Mouse (Mus musculus) layer of hippocampus, postnatal 25 days (tissue): Measurements from ENCODE around the gene Gm30191. TPM values are rescaled to one million over a fixed set of nuclear protein-coding genes. Genes with fewer than 3 reads are reported as not detected.
"Not testable (repeated sequence)": the region's sequence is repeated elsewhere in the genome, so short reads cannot be mapped to it uniquely, and the experiment has no call there.

Experiments
- DNase-seq, 2 experiments: peaks; one replicate each; pipeline ENCODE4 v3.0.0; 2022; ENCODE audit warnings: mixed read lengths in 2 of 2, low spot score in 1 of 2; ENCODE audit errors: extremely low spot score in 1 of 2
- total RNA-seq, 2 experiments: library from RNA; stranded (reverse); gene quantifications; 2 replicates each; pipeline ENCODE4 v1.2.3; 2021

Gene Gm30191
- total RNA-seq, 2 experiments from 2014 or later: not detected

DNA sequence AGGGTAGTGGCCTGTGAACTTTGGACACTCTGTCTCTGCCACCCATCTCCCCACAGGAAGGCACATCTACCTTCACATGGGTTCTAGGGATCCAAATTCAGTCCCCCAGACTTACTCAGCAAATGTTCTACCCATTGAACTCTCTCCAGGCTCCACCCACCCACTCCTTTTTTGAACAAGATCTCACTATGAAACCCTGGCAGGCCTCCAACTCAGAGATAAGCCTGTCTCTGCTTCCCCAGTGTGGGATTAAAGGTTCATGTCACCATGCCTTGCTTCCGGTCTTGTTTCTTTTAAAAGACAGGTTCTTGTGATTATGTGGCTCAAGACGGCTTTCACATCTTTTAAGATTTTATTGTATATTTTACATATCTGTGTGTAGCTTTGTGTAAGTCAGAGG, 38.2 kb downstream of the Gm30191 start:
- no peak for DNase-seq

DNA sequence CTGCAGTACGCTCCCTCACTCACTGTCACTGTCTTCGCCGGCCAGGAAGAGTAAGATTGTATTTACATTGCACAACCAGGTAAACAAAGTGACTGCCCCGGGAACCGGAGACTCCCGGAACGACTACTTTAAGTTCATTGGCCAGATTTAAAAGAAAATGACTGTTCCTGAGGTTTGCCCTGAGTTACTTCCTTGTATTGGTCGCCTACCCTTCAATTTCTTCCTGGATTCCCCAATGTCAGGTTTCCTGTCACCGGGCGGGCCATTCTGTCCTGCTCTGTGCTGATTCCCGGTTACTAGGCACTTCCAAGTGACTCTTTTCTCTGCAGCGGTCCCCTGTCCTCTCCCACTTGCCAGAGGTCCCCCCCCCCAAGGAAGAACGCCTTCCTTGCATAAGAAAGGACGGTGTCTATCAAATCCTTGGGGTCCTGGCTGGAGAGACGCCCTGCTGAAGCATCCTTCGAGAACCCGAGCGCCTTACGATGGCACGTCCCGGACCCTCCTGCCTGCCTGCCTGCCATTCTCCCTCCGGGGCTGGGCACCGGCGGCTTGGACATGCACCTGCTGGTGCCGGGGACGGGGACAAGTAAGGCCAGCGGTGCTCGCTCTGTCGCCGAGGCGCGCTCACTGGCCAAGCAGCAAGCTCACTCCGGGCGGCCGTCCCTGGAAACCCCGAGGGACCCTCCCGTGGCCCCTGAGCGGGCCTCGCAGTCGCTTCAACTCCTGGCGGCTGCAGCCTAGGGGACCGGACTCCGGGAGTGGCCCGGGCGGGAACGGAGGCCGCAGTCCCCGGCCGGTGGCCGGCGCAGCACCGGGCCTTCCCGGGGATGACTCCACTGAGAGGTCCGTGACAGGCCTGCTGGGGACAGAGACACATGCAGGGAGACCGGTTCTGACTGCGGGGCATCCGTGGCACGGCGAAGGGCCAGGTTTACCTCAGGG, 39.8 kb downstream of the Gm30191 start:
- no peak for DNase-seq

- DNase-seq: peak; percentile 97 to 99
Measured at GRCm38 (mm10) chr4:134287168-134287564, 40.4 kb downstream of the Gm30191 start.

GRCm38 (mm10) chr4:134287575-134288025, 40.9 kb downstream of the Gm30191 start, which contains the start of gene Pdik1l:
Gene Pdik1l (minus strand): TSS chr4:134287895.
- DNase-seq: peak in 1 of 2 experiments; percentile 60

- no peak for DNase-seq
Measured at GRCm38 (mm10) chr4:134288397-134289256, 41.9 kb downstream of the Gm30191 start.

DNA sequence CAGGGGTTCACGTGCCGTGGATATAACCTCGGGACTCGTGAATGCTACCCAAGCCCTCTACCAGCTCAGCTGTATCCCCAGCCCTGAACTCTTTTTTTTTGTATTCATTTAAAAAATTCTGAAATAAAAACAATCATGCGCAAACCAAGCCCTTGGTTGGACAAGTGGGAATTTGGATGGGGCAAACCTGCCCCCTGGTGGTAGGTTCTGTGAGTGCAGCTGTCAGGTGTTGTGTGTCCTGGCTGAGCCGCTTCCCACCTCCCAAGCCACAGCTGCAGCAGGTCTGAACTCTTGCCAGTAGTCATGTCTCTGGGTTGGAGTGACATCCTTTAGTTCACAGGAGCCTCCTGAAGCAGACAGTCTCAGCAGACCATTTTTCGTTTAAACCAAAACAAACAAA, 45.3 kb downstream of the Gm30191 start:
- DNase-seq: peak; percentile 68 to 86

DNA sequence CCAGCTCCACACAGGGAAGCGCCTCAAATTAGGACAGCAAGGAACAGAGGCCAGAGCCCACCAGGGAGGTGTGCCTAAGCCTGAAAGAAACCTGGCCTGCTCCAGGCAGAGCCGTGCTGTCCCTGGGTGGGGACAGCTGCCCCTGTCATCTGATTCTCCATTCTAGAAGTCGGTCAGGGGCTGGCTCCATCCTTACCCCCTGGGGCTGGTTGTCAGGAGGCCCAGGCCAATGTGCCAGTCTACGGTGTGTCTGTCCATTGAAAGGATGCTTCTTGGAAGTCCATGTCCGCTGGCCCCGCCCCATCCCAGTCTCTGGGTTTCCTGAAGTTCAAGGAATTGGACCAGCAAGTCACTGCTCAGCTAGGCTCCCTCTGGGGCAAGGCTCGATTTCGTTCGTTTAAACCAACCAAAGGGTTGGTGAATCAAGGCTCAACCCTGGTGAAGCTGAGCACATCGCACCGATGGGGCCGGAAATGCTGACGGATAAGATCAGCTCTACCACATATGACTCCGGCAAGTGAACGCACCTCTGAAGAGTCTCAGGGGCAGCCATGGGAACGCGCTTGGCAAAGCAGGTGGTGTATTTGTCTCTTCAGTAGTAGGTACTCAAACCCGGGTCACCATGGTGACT, 46.4 kb downstream of the Gm30191 start:
- DNase-seq: no peak

- DNase-seq: no peak
Measured at GRCm38 (mm10) chr4:134293692-134294163, 47.0 kb downstream of the Gm30191 start.

- not testable (repeated sequence) for DNase-seq
Measured at GRCm38 (mm10) chr4:134296096-134296495, 49.4 kb downstream of the Gm30191 start.

GRCm38 (mm10) chr4:134296523-134296922, 49.8 kb downstream of the Gm30191 start:
- DNase-seq: no peak

- DNase-seq: no peak
Measured at GRCm38 (mm10) chr4:134297369-134297768, 50.6 kb downstream of the Gm30191 start.

DNA sequence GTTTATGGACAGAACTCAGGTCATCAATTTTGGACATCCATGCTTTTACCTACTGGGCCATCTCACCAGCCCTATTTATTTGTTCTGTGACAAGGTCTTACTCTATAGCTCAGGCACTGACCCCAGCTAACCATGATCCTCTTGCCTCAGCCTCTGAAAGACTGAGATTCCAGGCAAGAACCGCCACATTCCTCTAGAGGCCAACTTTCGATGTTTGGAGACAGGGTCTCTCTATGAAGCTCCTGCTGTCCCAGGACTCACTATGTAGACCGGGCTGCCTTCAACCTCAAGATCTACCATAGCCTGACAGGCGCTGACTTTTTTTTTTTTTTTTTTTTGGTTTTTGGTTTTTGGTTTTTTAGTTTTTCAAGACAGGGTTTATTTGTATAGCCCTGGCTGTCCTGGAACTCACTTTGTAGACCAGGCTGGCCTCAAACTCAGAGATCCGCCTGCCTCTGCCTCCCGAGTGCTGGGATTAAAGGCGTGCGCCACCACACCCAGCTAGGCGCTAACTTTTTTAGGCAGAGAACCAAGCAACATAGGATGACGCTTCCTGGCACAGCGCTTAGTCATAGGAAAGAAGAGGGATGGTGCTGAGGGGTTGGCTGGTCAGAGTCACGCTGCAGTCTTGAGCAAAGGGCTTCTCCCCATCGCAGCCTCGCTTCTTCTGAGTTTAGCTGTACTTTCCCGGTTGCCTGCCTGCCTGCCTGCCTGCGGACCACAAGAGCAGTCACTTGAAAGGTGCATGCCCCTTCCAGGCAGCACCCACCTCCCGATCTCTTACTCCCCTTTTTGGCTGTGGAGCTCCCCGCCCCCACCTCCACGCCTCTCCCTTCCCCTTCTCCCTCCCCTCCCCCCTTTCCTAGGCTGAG, 52.1 kb downstream of the Gm30191 start:
- no peak for DNase-seq

DNA sequence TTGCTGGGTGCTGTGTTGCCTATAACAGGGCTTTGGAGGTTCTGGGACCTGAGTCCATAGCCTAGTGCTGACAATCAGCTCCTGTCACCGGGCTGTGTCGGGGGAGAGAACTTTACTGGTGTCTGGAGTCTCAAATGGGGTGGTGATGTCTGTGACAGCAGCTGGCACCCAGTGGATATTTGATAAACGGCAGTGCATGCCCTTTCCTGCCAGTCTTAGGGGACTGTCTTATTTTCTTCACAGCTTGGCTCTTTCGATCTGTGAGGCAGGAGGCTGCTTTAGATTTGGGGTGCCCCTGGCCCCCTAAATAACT, 52.7 kb downstream of the Gm30191 start:
- no peak for DNase-seq

Other genes with a start within 250 kb of the Gm30191 start
- 10 to 100 TPM; 62.2 to 62.6 TPM for gene Dhdds, start 246.0 kb upstream of the Gm30191 start, total RNA-seq
- not detected for gene Lin28a, start 228.1 kb upstream of the Gm30191 start, total RNA-seq
- not detected for gene Zfp683, start 193.1 kb upstream of the Gm30191 start, total RNA-seq
- 1 to 10 TPM; 1.2 to 1.6 TPM for gene Crybg2, start 186.1 kb upstream of the Gm30191 start, total RNA-seq
- 1 to 10 TPM; 1.6 TPM for gene Cd52, start 151.9 kb upstream of the Gm30191 start, total RNA-seq
- gene Ubxn11, start 144.4 kb upstream of the Gm30191 start, total RNA-seq: 10 to 100 TPM; 24.0 to 32.1 TPM
- gene Sh3bgrl3, start 118.1 kb upstream of the Gm30191 start, total RNA-seq: 100 to 1,000 TPM; 281 to 297 TPM
- 10 to 100 TPM; 11.9 to 13.9 TPM for gene Cep85, start 59.8 kb upstream of the Gm30191 start, total RNA-seq
- not detected for gene Gm7534, start 43.9 kb upstream of the Gm30191 start, total RNA-seq
- gene Catsper4, start 19.6 kb upstream of the Gm30191 start, total RNA-seq: not detected
- under 1 TPM; 0.57 to 0.70 TPM for gene Cnksr1, start 8.5 kb upstream of the Gm30191 start, total RNA-seq
- not detected for gene E130218I03Rik, start 3.3 kb upstream of the Gm30191 start, total RNA-seq
- 10 to 100 TPM in 1 of 2 experiments, 1 to 10 TPM in 1; 9.9 to 10.3 TPM for gene Zfp593, start 1.3 kb upstream of the Gm30191 start, total RNA-seq
- 1 to 10 TPM; 3.0 to 3.9 TPM for gene Grrp1, start 7.2 kb downstream of the Gm30191 start, total RNA-seq
- gene Pdik1l, start 41.0 kb downstream of the Gm30191 start, total RNA-seq: 10 to 100 TPM; 15.2 to 16.7 TPM
- gene Trim63, start 68.2 kb downstream of the Gm30191 start, total RNA-seq: not detected
- gene Slc30a2, start 96.2 kb downstream of the Gm30191 start, total RNA-seq: under 1 TPM in 1 of 2 experiments, not detected in 1; 0.12 TPM
- 10 to 100 TPM; 46.8 TPM for gene Extl1, start 136.9 kb downstream of the Gm30191 start, total RNA-seq
- 1 to 10 TPM; 5.0 to 7.6 TPM for gene Pafah2, start 149.4 kb downstream of the Gm30191 start, total RNA-seq
- 100 to 1,000 TPM; 338 to 387 TPM for gene Stmn1, start 221.4 kb downstream of the Gm30191 start, total RNA-seq
- 10 to 100 TPM; 53.2 to 66.7 TPM for gene Paqr7, start 249.8 kb downstream of the Gm30191 start, total RNA-seq